Mouse (Mus musculus): Measurements from ENCODE around the gene Supt4a. TPM values are rescaled to one million over a fixed set of nuclear protein-coding genes. Genes with fewer than 3 reads are reported as not detected.

The Supt4a gene
- 10 to 100 TPM; 67.8 to 77.6 TPM for total RNA-seq (2021)
- long read RNA-seq, experiment 1, transcript Supt4a-201 (5 exons, 706 nt) = major isoform, 67 of 72 reads
- long read RNA-seq, experiment 1, partial matches to known transcripts = 3 of 72 reads
- long read RNA-seq, experiment 1, other reads (novel, unspliced or antisense) = 2 of 72 reads
- long read RNA-seq, experiment 2, transcript Supt4a-201 (5 exons, 706 nt) = major isoform, 52 of 56 reads
- long read RNA-seq, experiment 2, partial matches to known transcripts = 0 of 56 reads
- long read RNA-seq, experiment 2, other reads (novel, unspliced or antisense) = 2 of 56 reads

GRCm38 (mm10) chr11:87737175-87737740 is at the start of gene Supt4a:
TSS of gene Supt4a (plus strand) at chr11:87737552.
- DNase-seq = peak; percentile 98

GRCm38 (mm10) chr11:87688478-87689203 is 48.7 kb upstream of the Supt4a start:
- DNase-seq = no peak

GRCm38 (mm10) chr11:87689402-87689808 is 47.9 kb upstream of the Supt4a start:
- peak; percentile 68 for DNase-seq

GRCm38 (mm10) chr11:87690054-87690740 is 47.2 kb upstream of the Supt4a start:
- DNase-seq = no peak

GRCm38 (mm10) chr11:87697131-87697682 is 40.1 kb upstream of the Supt4a start:
- no peak for DNase-seq

GRCm38 (mm10) chr11:87698126-87698525 is 39.2 kb upstream of the Supt4a start:
- no peak for DNase-seq

- DNase-seq = no peak
Observed at GRCm38 (mm10) chr11:87701108-87701507, 36.2 kb upstream of the Supt4a start.

GRCm38 (mm10) chr11:87701877-87702620 is 35.3 kb upstream of the Supt4a start:
- DNase-seq = no peak

GRCm38 (mm10) chr11:87703654-87704053 is 33.7 kb upstream of the Supt4a start:
- DNase-seq = no peak

- no peak for DNase-seq
Observed at GRCm38 (mm10) chr11:87704289-87704688, 33.1 kb upstream of the Supt4a start.

GRCm38 (mm10) chr11:87707570-87707969 is 29.8 kb upstream of the Supt4a start:
- DNase-seq = no peak

- no peak for DNase-seq
Observed at GRCm38 (mm10) chr11:87708979-87709378, 28.4 kb upstream of the Supt4a start.

GRCm38 (mm10) chr11:87709513-87710261 is 27.7 kb upstream of the Supt4a start:
- DNase-seq = peak; percentile 42

- no peak for DNase-seq
Observed at GRCm38 (mm10) chr11:87710262-87710615, 27.1 kb upstream of the Supt4a start.

- DNase-seq = no peak
Observed at GRCm38 (mm10) chr11:87712188-87712587, 25.2 kb upstream of the Supt4a start.

- no peak for DNase-seq
Observed at GRCm38 (mm10) chr11:87715999-87716398, 21.4 kb upstream of the Supt4a start.

GRCm38 (mm10) chr11:87719526-87719925 is 17.8 kb upstream of the Supt4a start:
- no peak for DNase-seq

GRCm38 (mm10) chr11:87720324-87720723 is 17.0 kb upstream of the Supt4a start:
- no peak for DNase-seq

- no peak for DNase-seq
Observed at GRCm38 (mm10) chr11:87720839-87721238, 16.5 kb upstream of the Supt4a start.

GRCm38 (mm10) chr11:87722168-87722567 is 15.2 kb upstream of the Supt4a start:
- DNase-seq = no peak

- no peak for DNase-seq
Observed at GRCm38 (mm10) chr11:87722891-87723290, 14.5 kb upstream of the Supt4a start.

Data from adrenal gland, postnatal 10 days (tissue).